Mouse (Mus musculus): ENCODE measurements around the gene Rbms1.

Gene Rbms1

DNA sequence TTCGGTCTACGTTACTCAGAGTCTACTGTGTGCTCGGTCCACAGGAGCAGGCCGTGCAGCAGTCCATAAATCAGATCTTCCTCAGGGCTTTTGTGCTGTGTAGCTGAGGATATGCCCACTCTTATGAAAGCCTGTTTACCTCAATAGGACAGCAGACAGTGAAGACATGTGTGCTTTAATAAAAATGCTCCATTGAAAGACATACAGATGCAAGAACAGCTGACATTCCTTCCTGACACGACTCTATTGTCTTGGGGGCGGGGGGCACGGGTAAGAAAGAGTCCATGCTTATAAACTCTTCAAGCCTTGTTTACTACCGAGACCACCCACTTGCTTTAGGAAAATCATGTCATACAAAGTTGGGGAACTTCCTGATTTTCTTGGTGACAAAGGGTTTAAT is 196.6 kb downstream of the Rbms1 start:
- no peak for DNase-seq (ENCODE audit: low read depth, low spot score)

DNA sequence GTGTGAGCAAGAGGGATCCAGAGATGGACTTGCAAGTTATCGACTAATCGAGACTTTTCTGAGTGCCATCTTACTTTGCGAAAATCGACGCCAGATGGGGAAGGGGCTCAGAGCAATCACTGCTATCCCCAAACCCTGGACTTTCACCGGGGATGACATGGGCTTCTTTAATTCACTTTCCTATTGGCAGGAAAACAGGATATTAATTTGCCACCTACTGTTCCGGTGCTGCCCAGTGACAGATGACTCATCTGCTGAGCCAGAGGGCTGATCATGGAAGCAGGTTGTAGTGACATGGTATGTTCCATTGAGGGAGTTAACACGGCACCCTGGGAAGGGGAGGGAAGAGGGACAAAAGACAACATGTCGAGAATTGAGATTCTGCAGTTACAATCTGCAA is 206.8 kb downstream of the Rbms1 start:
- DNase-seq (ENCODE audit: low read depth, low spot score): no peak

DNA sequence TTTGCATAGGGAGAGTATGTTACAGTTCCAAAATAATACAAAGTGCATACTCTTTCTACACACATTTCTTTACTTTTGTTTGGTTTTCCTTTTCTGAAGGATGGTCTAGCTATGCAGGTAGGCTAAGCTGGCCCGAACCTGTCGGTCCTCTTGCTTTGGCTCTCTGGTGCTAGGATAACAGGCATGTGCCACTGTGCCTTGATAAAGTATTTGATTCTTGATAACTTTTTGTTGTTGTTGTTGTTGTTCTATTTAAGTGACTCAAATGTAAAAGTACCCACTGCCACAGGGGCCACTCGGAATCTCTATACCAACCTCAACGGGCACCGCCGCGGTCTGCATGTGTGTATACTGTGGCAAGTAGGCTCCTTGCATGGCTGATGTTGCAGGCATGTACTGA is 207.9 kb downstream of the Rbms1 start:
- DNase-seq (ENCODE audit: low read depth, low spot score): no peak

- no peak for DNase-seq (ENCODE audit: low read depth, low spot score)
These were observed 211.7 kb downstream of the Rbms1 start for GRCm38 (mm10) chr2:60751274-60751673.

DNA sequence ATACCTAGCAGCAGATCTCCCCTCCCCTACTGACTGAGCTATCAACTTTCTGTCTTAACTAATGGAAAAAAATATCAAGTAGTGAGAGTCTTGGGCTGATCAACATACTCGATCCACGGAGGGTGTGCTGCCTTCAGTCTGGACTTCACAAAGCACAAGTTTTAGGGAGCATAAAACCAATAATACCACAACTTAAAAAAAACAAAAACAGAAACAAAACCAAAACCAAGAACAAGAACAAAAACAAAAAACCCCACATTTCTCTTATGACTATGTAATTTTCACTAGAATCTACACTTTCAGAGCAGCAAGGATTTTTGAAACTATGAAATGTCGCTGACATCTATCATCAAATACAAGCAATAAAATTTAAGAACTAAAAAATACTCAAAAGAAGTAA is 212.4 kb downstream of the Rbms1 start:
- DNase-seq (ENCODE audit: low read depth, low spot score): no peak

DNA sequence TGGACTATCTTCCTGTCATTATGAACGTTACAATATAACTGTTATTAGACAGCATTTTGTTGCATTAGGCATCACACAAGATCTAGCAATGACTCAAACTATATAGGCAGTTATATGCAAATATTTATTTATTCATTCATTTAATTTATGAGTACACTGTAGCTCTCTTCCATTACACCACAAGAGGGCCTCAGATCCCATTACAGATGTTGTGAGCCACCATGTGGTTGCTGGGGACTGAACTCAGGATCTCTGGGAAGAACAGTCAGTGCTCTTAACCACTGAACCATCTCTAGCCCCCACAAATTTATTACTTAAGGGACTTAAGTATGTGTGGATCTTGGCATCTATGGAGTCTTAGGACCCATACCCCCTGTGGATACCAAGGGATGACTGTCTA is 214.4 kb downstream of the Rbms1 start:
- DNase-seq (ENCODE audit: low read depth, low spot score): no peak

- DNase-seq (ENCODE audit: low read depth, low spot score): no peak
These were observed 215.4 kb downstream of the Rbms1 start for GRCm38 (mm10) chr2:60747590-60747989.

DNA sequence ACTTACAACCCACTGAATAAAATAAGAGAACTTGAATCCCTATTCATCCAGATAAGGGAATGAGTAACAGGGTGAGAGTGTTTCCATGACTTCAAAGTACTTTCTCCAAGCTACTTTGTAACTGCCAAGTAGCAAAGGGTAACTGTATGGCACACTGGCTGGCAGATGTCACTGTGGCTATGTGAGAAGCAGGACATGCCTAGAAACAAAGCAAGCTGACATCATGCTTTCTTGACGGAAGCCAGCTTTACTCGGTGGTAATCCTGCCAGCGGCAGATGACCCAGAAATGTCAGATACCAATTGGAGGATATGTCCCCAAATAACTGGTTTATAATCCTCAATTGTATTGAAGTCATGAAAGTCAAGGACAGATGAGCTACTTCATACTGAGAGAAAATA is 218.3 kb downstream of the Rbms1 start:
- peak; percentile 35 for DNase-seq (ENCODE audit: low read depth, low spot score)

GRCm38 (mm10) chr2:60739389-60740137 is 223.4 kb downstream of the Rbms1 start:
- DNase-seq (ENCODE audit: low read depth, low spot score): no peak

DNA sequence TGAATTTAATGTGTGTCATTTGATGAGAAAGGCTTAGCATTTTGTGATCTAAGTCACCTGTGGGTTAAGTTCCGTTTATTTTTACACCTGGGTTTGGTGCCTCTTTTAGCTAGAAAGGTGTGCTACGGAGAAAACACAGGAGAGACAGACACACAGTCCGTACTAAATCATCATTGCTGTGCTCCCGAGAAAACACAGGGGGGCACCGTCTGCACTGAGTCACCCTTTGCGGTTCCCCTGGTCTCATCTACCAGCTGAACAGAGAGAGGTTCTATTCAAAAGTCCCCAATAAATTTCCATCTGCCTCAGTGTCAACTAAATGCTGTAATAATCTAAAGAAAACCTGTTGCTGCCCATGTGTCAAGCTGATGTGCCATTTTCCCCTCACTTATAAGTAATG is 232.1 kb downstream of the Rbms1 start:
- DNase-seq (ENCODE audit: low read depth, low spot score): no peak

GRCm38 (mm10) chr2:60730024-60730423 is 233.0 kb downstream of the Rbms1 start:
- no peak for DNase-seq (ENCODE audit: low read depth, low spot score)

DNA sequence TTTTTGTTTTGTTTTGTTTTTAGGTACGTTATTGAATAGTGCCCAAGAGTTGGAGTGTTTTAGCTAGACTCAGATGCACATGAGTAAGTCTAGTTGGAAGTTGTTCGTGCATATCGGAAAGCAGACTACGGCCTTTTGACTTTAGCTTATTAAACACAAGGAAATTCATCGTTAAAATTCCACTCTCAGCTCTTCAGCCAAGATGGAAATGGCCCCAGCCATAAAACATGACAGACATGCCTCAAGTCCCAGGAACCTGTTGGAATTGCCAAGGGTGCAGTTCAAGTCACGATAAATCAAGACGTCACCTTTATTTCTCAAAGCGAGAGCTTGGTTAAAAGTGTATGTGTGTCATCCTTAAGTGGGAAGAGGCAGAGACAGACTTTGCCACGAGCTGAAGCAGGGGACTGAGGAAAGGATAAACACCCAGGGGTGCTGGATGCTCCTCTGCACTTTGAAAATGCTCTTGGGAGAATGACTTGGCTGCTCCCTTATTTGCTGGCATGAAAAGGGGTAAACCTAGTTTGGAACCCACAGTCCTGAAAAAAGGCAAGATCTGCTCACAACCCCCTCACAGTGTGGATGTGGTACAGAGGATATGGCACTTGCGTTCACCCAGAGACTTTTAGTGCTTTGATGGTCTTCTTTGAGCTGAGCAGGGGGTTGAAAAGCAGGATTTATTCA is 233.9 kb downstream of the Rbms1 start:
- DNase-seq (ENCODE audit: low read depth, low spot score): no peak

DNA sequence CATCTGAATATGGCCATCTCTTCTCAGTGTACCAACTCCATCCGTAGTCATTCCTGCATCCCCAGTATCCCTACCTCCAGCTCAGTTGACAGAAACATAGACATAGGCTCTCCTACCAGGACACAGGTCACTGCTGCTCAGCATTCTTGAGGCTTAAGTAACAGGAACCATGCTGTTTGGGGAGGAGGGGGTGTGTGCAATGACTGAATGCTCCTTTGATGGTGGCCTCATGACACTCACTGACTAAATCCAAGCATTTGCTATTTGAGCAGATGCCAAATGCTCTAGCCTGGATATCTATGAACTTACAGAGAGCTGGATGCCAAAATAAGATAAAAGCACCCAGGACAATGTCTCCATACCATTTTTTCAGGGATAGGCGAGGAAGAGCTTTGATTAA is 238.3 kb downstream of the Rbms1 start:
- DNase-seq (ENCODE audit: low read depth, low spot score): no peak

- no peak for DNase-seq (ENCODE audit: low read depth, low spot score)
These were observed 240.0 kb downstream of the Rbms1 start for GRCm38 (mm10) chr2:60722967-60723366.

DNA sequence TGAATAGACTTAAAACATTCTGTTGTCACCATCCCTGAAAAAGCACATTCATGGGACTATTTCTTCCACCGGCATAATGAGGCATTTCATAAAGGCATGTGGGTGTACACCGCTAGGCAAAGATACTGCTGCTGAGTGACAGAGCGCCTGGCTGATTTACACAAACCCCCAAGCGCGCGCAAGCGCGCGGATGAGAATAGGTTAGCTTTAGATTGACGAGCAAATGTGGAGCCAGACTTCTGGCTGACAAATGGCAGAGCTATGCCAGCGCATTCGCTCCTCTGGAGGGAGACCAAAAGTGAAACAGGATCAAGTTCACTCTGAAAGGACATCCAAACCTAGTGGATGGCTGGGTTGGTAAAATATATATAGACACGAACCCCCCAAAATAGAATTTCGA is 240.5 kb downstream of the Rbms1 start, which contains the start of gene Itgb6:
Gene Itgb6, minus strand, starts transcription at position 130 of the 400 bp plus-strand sequence.
- DNase-seq (ENCODE audit: low read depth, low spot score): peak; percentile 71

DNA sequence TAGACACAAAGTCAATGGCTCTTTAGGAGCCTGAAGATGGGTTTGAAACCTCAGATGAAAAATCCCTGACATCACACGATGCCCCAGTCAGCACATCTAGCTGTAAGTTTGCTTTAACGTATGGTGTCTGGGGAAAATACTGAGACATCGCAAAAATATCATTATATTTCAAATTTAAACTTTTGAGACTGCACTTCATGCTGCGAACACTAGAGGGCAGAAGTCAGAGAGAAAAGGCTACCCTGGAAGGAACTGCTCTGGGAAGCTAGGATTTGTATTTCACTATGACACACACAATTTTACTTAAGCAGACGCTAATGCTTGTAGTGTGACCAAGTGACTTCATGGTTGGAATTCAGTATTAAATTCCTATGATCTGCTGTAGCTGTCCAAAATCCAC is 242.1 kb downstream of the Rbms1 start:
- DNase-seq (ENCODE audit: low read depth, low spot score): peak; percentile 59

GRCm38 (mm10) chr2:60720205-60720604 is 242.8 kb downstream of the Rbms1 start:
- DNase-seq (ENCODE audit: low read depth, low spot score): peak; percentile 43

GRCm38 (mm10) chr2:60717348-60717747 is 245.6 kb downstream of the Rbms1 start:
- peak; percentile 74 for DNase-seq (ENCODE audit: low read depth, low spot score)

GRCm38 (mm10) chr2:60716549-60716948 is 246.4 kb downstream of the Rbms1 start:
- no peak for DNase-seq (ENCODE audit: low read depth, low spot score)

- DNase-seq (ENCODE audit: low read depth, low spot score): no peak
These were observed 247.2 kb downstream of the Rbms1 start for GRCm38 (mm10) chr2:60715771-60716170.

GRCm38 (mm10) chr2:60714971-60715502 is 248.0 kb downstream of the Rbms1 start:
- DNase-seq (ENCODE audit: low read depth, low spot score): no peak

- DNase-seq (ENCODE audit: low read depth, low spot score): no peak
These were observed 248.5 kb downstream of the Rbms1 start for GRCm38 (mm10) chr2:60714475-60714874.

GRCm38 (mm10) chr2:60713857-60714256 is 249.1 kb downstream of the Rbms1 start:
- peak; percentile 40 for DNase-seq (ENCODE audit: low read depth, low spot score)

All from brain, adult 2 months (tissue).